Mouse (Mus musculus) lung, postnatal 0 days (tissue): ENCODE measurements around the gene Crygc. TPM values are rescaled to one million over a fixed set of nuclear protein-coding genes. Genes with fewer than 3 reads are reported as not detected.
A peak's percentile ranks its signal among the peaks of the same experiment; 100 is the strongest.

Experiments
- ATAC-seq: fragments of 200-750 bp; cut with Nextera tagmentation; 2 replicates; pipeline ENCODE4 v1.8.0; 2017; ENCODE audit warnings: moderate library complexity
- DNase-seq: peaks from one replicate; pipeline ENCODE4 v3.0.0-alpha.2; 2016; ENCODE audit warnings: low spot score
- H3K27ac ChIP-seq: fragments of 300-500 bp; sonication (generic); 2 replicates; pipeline ENCODE4 v1.5.1; 2014; ENCODE audit warnings: antibody characterized with exemption, mild to moderate bottlenecking, low read length, mixed read lengths
- H3K27me3 ChIP-seq: fragments of 300-500 bp; sonication (generic); replicated peaks from 2 replicates; pipeline ENCODE4 v1.6.1; 2014; ENCODE audit warnings: low read length, mixed read lengths; ENCODE audit not compliant: insufficient read depth
- H3K36me3 ChIP-seq: fragments of 300-500 bp; sonication (generic); 2 replicates; pipeline ENCODE4 v1.6.1; 2014; ENCODE audit warnings: low read length, mixed read lengths; ENCODE audit not compliant: insufficient read depth
- H3K4me1 ChIP-seq: fragments of 300-500 bp; sonication (generic); 2 replicates; pipeline ENCODE4 v1.6.1; 2014; ENCODE audit warnings: antibody characterized with exemption, low read depth, low read length, mixed read lengths; ENCODE audit not compliant: insufficient read depth
- H3K4me2 ChIP-seq: fragments of 300-500 bp; sonication (generic); replicated peaks from 2 replicates; pipeline ENCODE4 v1.6.1; 2014; ENCODE audit warnings: low read depth, mild to moderate bottlenecking, low read length, moderate library complexity, mixed read lengths
- H3K4me3 ChIP-seq: fragments of 300-500 bp; sonication (generic); 2 replicates; pipeline ENCODE4 v1.5.1; 2014; ENCODE audit warnings: low read depth, low read length
- H3K9ac ChIP-seq: fragments of 300-500 bp; sonication (generic); replicated peaks from 2 replicates; pipeline ENCODE4 v1.6.1; 2014; ENCODE audit warnings: low read depth, mild to moderate bottlenecking
- H3K9me3 ChIP-seq: fragments of 300-500 bp; sonication (generic); 2 replicates; pipeline ENCODE4 v1.6.1; 2016; ENCODE audit warnings: low read length, mixed read lengths
- CTCF ChIP-seq: IDR thresholded peaks from 2 replicates; pipeline ENCODE4 v1.5.1; 2016; ENCODE audit warnings: antibody characterized with exemption, mild to moderate bottlenecking
- EP300 ChIP-seq: IDR thresholded peaks from 2 replicates; pipeline ENCODE4 v1.6.1; 2016; ENCODE audit warnings: antibody characterized with exemption, mild to moderate bottlenecking, control low read depth
- WGBS: fragments of 180-500 bp; shearing (Covaris S2); extraction: QIAGEN DNeasy Blood & Tissue Kit; methylation state at CpG from one replicate; pipeline ENCODE4 v1.1.7; 2014; 5-methylcytosine and 5-hydroxymethylcytosine counted together
- polyA plus RNA-seq: library from polyadenylated mRNA; unstranded; fragments of >200 nt; fragmentation: Nextera tagmentation; extraction: Ambion mirVana; gene quantifications from 2 replicates; pipeline ENCODE4 v1.2.1, GENCODE M21; 2015

Gene Crygc
- polyA plus RNA-seq, 1 experiment from 2014 or later: not detected

DNA sequence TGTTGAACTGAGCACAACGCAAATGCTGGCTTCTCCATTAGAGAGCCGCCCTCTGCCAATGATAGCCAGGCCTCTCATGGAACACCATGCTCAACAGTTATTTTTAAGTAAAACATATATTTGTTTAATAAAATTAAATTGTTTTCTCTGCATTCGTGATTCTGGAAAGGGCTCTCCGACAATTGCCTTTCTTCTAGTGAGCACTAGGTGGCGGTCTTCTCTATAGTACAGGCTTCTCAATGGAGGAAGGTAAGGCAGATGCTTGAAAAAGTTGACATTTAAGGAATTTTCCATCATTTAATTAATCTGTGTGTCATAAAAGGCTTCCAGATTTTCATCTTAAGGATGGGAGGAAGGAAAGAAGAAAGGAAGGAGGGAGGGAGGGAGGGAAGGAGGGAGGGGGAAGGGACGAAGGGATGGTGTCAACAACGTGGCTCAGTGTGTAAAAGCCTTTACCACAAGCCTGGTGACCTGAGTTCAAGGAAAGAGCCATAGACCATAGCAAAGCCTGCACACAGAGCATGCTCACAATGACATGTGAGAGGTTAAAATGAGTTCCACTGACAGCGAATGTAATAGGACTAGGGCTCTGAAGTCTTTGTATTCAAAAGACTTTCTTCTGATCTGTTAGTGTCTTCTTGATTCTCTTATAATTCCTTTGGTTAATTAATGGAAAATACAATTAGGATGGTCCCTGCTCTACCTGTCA is 26.9 kb downstream of the Crygc start:
- H3K4me3 ChIP-seq: no peak overlapping the region
- H3K27me3 ChIP-seq: no peaks in the 10 kb centered on the region
- 35% methylated on average over 8 of the region's 8 CpGs for WGBS
- H3K27ac ChIP-seq: no peak overlapping the region
- DNase-seq: peak; percentile 68
- no peaks in the 10 kb centered on the region for H3K4me1 ChIP-seq
- no peak for ATAC-seq
- no peak overlapping the region for H3K4me2 ChIP-seq
- no peak overlapping the region for H3K9ac ChIP-seq
- TF ChIP-seq EP300 (no peak), CTCF (peak; percentile 71)
- H3K36me3 ChIP-seq: no peaks in the 10 kb centered on the region
- H3K9me3 ChIP-seq: no peaks in the 10 kb centered on the region

GRCm38 (mm10) chr1:65043433-65043832 is 30.1 kb downstream of the Crygc start:
- Histone ChIP-seq H3K4me1 (no peaks in the 10 kb centered on the region), H3K27ac (no peak overlapping the region), H3K27me3 (no peaks in the 10 kb centered on the region), H3K9me3 (no peaks in the 10 kb centered on the region), H3K4me3 (no peak overlapping the region), H3K36me3 (no peaks in the 10 kb centered on the region), H3K4me2 (no peak overlapping the region), H3K9ac (no peak overlapping the region)
- DNase-seq (no peak), ATAC-seq (no peak)
- TF ChIP-seq CTCF (no peak), EP300 (no peak)
- WGBS: 81% methylated on average over 2 of the region's 2 CpGs

- no peaks in the 10 kb centered on the region for H3K4me1 ChIP-seq
- no peak overlapping the region for H3K27ac ChIP-seq
- TF ChIP-seq EP300 (no peak), CTCF (no peak)
- H3K9me3 ChIP-seq: no peaks in the 10 kb centered on the region
- ATAC-seq: no peak
- 83% methylated on average over 3 of the region's 3 CpGs for WGBS
- no peak overlapping the region for H3K4me2 ChIP-seq
- DNase-seq: no peak
- H3K27me3 ChIP-seq: no peaks in the 10 kb centered on the region
- no peak overlapping the region for H3K4me3 ChIP-seq
- no peaks in the 10 kb centered on the region for H3K36me3 ChIP-seq
- H3K9ac ChIP-seq: no peak overlapping the region
These were observed 31.7 kb downstream of the Crygc start for GRCm38 (mm10) chr1:65041837-65042236.

- H3K4me3 ChIP-seq: no peak overlapping the region
- DNase-seq (peak; percentile 29), ATAC-seq (no peak)
- no peak overlapping the region for H3K27ac ChIP-seq
- 54% methylated on average over 6 of the region's 6 CpGs for WGBS
- H3K27me3 ChIP-seq: no peaks in the 10 kb centered on the region
- no peak overlapping the region for H3K9ac ChIP-seq
- H3K4me1 ChIP-seq: no peaks in the 10 kb centered on the region
- no peaks in the 10 kb centered on the region for H3K9me3 ChIP-seq
- H3K4me2 ChIP-seq: no peak overlapping the region
- H3K36me3 ChIP-seq: no peaks in the 10 kb centered on the region
- no peak for TF ChIP-seq EP300
- TF ChIP-seq CTCF: no peak
These were observed 32.7 kb downstream of the Crygc start for GRCm38 (mm10) chr1:65040806-65041205.

DNA sequence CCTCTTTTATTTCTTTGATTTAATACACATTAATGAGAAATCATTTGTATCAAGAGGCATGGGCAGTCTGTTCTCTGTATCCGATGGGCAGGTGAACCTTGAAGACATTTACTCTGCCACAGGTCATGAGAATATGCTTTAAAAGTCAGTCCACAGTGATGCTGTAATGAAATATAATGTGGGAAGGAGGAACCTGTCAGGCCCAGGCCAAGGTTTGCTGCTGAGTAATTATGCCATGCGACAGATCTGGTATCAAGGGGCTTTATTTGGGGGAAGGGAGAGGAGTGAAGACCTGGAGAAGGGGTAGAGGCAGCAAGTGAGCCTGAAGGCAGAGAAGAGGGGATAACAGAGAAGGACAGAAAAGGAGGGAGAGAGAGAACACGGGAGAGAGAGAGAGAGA is 33.8 kb downstream of the Crygc start:
- no peak overlapping the region for H3K4me3 ChIP-seq
- no peaks in the 10 kb centered on the region for H3K9me3 ChIP-seq
- no peak overlapping the region for H3K9ac ChIP-seq
- no peak overlapping the region for H3K4me2 ChIP-seq
- TF ChIP-seq EP300 (no peak), CTCF (no peak)
- H3K27ac ChIP-seq: no peak overlapping the region
- ATAC-seq (no peak), DNase-seq (no peak)
- H3K4me1 ChIP-seq: no peaks in the 10 kb centered on the region
- no peaks in the 10 kb centered on the region for H3K27me3 ChIP-seq
- no peaks in the 10 kb centered on the region for H3K36me3 ChIP-seq
- WGBS: 64% methylated on average over 3 of the region's 3 CpGs

DNA sequence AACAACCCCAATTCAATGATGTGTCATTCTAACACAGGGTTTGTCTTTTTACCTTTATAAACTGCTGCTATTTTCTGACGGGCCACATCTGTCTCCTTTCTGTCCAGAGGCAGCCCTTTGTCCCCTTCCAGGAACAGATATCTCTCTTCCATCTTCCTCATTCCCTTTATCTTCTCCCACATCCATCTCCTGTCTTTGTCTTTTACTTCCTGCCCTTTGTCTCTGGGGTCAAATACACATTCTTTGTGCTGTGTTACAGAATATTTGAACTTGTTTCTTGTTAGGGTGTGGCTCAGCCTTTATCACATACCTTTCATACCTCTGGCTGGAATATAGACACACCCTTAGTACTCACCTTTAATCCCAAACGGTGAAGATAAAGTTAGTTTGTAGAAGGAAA is 35.9 kb downstream of the Crygc start:
- TF ChIP-seq CTCF: no peak
- TF ChIP-seq EP300: no peak

More for the DNA sequence above, 35.9 kb downstream of the Crygc start:
- Histone ChIP-seq H3K27ac (no peak overlapping the region), H3K9me3 (no peaks in the 10 kb centered on the region), H3K9ac (no peak overlapping the region), H3K4me2 (no peak overlapping the region), H3K4me1 (no peaks in the 10 kb centered on the region), H3K36me3 (no peaks in the 10 kb centered on the region), H3K27me3 (no peaks in the 10 kb centered on the region), H3K4me3 (no peak overlapping the region)
- ATAC-seq: no peak
- WGBS: 27% methylated on average over 2 of the region's 2 CpGs
- no peak for DNase-seq
